Mouse (Mus musculus): ENCODE data around the gene AI854703.

AI854703 gene

DNA sequence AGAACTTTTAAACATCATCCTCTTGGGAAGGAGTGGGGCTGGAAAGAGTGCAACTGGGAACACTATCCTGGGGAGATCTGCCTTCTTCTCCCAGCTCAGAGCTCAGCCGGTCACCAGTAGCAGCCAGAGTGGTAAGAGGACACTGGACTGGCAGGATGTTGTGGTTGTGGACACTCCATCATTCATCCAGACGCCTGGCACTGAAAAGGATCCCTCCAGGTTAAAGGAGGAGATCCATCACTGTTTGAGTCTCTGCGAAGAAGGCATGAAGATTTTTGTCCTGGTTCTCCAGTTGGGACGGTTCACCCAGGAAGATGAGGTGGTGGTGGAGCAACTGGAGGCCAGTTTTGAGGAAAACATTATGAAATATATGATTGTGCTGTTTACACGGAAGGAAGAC is 32.2 kb downstream of the AI854703 start:
- DNase-seq (ENCODE audit: low spot score): no peak

DNA sequence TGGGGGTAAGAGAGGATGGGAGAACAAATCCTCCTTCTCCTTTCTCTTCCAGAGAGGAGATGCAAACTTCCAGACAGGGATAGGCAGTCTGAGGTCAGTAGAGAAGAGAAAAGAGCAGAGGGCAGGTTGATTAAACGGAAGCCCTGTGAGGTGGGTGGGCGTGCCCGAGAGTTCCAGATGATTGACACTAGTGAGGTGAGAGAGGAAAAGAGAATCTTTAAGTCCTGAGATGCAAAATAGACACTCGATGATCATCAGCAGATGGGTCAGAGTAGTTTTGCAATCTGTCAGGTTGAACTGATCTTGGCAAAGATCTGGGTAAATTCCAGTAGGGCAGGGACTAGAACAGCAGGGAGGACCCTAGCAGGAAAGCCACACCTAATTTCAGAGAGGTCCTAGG is 38.2 kb downstream of the AI854703 start:
- no peak for DNase-seq (ENCODE audit: low spot score)

DNA sequence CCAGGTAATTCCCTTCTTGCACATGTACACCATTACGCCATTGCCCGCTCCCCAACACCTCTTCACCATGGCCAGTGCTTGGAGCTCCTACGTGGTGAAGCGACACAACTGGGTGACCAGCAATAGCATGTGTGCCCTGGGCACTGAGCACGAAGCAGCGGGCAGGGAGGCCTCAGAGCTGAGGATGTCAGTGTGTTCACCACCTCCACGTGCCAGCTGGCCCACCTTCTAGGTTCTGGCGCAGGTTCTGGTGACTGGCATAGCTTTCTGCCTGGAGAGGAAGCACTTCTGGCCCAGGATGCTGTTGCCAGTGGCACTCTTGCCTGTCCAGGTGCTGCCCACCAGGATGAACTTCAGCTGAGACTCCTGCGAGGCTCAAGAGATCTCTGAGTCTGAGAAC is 38.9 kb downstream of the AI854703 start:
- no peak for DNase-seq (ENCODE audit: low spot score)

DNA sequence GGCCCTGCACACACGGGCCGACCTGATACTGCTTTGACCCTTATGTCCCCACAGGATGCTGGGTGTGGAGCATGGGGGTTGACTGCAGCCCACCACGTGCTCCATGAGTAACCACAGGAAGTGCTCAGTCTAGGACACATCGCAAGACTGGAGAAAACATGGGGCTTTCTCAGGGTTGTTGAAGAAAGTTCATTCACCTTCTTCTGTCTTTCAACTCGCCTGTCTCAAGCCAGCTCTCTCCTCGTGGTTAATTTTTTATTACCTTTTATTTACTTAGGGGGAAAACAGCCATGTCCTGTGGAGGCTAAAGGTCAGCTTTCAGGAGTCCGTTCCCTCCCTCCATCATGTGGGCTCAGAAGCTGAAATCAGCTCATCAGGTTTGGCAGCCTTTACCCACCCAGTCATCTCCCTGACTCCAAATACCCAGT is 39.6 kb downstream of the AI854703 start:
- DNase-seq (ENCODE audit: low spot score): no peak

DNA sequence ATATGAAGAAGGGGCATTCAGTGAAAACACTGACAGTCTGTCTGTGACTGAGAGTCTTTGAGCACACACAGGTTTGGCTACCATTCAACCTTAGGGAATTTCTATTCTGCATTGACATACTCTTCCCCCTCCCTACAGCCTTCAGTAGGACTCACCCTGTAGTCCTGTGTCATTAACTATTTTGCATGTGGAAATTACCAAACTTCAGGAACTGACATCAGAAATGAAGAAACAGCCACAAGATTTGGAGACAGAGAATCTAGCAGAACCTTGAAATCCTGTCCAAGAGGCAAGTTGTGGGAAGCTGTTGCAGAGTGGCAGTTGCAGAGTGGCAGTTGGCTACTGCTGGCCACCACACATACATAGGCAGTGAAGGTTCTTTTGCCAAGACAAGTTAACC is 41.5 kb downstream of the AI854703 start:
- no peak for DNase-seq (ENCODE audit: low spot score)

DNA sequence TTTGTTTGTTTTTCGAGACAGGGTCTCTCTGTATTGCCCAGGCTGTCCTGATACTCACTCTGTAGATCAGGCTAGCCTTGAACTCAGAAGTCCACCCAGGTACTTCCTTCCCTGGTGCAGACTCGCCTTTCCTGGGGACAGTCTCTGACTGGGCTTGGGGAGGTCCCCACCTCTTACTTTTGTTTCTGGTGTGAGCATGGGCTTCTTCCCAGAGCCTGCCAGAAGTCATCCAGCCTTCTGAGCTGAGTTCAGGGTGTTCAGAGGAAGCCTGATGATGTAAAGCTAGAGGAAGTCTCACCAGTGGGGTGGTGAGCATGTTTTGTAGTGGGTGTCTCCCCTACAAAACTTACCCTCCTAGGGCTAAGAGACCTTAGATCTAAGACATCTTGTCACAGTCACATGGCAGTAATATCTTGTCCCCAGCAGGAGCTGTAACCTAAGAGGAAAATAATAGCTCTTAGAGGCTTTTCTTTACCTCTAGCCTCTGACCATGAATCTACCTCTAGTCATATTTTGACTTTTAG is 42.9 kb downstream of the AI854703 start:
- no peak for DNase-seq (ENCODE audit: low spot score)

DNA sequence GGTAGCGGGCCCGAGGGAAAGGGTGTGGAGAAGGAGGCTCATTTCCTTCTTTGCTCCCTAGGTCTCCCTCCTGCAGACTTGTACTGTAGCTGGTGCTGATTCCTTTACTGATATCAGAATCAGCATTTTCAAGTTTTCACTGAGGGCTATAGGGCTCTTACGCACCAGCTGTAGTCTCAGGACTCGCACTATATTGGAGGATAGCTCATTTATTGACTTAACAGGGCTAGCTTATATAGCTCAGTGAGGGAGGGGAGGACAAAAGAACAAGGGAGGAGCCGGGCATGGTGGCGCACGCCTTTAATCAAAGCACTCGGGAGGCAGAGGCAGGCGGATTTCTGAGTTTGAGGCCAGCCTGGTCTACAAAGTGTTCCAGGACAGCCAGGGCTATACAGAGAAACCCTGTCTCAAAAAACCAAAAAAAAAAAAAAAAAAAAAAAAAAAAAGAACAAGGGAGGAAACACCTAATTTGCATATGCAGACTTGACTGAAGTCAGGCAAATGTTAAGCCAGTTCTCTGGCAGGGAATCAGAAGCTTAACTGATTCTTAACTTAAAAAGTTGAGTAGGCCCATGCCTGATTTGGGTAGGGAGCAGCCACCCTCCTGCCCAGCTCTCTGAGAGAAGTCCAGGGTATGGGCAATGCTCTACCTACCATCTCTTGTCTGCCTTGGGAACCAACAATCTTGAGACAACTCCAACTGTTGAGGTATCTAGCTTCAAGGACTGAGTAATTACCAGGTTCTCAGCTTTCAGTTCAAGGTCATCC is 47.9 kb downstream of the AI854703 start:
- DNase-seq (ENCODE audit: low spot score): no peak

DNA sequence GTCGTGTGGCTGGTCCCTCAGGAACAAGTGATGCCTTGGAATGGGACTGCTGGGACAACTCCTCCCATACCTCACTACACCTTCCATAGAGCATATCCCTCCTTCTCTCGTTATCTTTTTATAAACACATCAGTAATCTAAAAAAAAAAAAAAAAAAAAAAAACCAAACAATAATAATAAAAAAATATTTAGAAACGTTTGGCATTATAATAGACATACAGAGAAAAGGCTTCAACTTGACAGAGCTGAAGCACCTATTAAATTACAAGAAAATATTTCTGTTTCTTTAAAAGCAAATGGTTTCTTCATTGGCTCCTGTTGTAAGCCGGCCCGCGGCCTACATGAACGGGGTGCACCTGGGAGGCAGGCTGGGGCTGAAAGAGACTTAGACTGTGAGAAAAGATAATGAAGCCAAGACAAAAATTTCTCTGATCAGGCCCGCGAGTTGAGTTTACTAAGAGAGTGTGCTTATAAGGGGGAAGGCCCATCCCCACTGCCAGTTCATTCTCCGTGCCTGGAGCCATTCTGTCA is 48.9 kb downstream of the AI854703 start:
- no peak for DNase-seq (ENCODE audit: low spot score)

DNA sequence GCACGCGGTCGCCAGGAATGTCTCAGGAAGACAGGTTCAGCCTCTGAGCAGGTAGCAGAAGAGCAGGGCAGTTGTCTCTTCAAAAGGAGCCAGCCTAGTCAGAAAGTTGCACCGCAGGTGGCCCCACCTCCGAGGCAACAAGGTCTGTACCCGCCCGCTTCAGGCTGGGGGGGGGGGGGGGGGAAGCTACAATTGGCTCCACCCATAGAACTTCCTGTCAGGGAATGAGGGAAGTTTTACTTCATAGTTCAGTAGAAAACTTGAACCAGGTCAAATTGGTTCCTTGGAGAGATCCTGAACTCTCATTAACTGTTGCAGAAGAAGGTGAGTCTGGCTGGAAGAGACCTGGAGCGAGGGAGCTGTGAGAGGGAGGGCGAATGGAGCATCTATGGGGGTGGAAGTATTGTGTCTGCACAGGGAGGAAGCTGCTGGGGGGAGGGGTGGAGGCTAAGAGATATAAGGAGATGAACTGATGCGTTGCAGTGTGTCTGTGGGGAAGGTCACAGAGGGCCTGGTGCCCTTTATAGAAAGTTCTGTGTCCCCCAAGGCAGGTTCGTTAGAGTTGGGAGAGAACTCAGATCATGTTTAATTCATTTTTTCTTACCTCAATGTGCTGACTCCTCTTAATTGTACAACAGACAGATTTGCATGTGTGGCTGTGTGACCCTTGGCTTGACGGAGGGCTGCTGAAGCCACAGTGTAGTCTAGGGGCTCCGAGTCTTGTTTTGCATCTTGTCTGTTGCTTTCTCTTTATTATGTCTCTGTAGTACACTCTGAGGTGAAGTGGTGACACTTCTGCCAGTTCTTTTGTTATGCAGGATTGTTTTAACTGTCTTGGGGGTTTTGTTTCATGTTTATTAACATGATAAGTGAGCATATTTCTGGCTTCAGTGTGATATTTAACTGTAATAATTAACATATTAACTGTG is 49.6 kb downstream of the AI854703 start, which contains the start of gene Gimap9:
Gene Gimap9 (plus strand): TSS at position 199 of the 929 bp plus-strand sequence.
- no peak for DNase-seq (ENCODE audit: low spot score)

DNA sequence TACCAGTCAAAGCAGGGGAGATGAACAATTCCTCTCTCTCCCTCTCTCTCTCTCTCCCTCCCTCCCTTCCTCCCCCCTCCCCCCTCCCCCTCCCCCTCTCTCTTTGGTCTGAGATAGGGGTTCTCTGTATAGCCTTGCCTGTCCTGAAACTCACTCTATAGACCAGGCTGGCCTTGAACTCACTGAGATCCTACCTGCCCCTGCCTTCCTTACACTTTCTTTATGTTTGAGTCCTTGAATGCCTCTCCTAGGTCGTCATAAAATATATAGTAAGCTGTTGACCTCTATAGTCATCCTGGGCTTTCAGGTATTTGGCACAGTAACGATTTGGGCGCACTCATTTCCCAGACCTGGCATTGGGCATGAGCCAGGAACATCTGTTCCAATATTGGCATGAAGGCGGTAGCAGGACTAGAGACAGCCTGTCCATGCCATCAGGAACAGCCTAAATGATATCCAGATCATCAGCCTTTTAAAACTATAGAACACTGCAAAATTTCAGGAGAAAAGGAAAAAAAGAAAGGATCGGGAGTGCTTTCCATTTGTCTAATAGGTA is 50.4 kb downstream of the AI854703 start:
- no peak for DNase-seq (ENCODE audit: low spot score)

DNA sequence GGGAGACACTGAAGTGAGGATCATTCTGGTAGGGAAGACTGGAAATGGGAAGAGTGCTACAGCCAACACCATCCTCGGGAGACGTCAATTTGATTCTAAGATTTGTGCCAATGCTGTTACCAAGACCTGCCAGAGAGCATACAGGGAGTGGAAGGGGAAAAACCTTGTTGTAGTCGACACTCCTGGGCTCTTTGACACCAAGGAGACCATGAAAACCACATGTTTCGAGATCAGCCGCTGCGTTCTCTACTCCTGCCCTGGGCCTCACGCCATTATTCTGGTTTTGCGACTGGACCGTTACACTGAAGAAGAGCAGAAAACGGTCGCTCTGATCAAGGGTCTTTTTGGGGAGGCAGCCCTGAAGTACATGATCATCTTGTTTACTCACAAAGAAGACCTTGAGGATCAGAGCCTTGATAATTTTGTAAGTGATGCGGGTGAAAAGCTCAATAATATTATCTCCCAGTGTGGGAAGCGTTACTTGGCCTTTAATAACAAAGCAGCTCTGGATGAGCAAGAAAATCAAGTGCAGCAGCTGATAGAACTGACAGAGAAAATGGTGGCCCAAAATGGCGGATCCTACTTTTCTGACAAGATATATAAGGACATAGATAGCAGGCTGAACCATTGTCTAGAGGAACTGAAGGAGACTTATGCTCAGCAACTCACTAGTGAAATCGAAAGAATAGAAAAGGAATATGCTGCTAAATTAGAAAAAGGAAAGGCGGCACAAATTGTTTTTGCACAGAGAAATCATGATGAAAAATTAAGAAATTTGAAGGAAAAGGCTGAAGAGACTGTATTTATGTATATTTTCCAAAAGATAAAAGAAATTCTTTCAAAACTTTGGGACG is 51.2 kb downstream of the AI854703 start:
- no peak for DNase-seq (ENCODE audit: low spot score)

DNA sequence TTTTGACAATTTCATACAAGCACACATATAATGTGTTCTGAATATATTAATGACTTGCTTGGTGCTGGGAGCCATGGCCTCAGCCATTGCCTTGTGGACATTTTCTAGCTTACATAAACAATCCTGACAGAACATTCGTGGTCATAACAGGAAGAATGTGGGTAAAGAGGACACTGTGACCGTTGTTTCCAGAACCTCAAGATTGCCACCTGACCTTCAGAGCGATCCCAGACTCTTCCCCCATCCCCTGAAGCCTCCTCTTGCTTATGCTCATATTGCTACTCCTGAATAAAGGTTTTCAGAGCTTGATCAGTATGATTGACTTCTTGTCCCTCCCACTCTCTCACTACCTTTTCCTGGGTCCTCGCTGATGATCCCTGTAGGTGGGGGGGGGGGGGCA is 51.8 kb downstream of the AI854703 start:
- DNase-seq (ENCODE audit: low spot score): no peak

DNA sequence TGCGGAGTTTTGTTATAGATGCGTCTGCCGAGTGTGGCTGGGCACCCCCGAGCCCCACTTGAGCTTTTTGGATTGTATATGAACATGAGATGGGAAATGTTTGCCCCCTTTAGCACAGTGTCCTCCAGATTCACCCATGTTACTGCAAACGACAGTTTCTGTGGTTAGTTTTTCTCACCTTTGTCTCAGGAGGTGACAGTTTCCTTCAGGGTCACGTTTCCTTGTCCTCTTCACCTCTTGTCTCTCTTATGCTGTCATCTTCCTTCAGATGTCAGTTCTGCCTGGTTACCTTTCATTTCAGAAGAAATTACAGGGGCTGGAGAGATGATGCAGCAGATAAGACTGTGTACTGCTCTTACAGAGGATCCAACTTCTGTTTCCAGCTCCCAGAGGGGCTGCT is 53.1 kb downstream of the AI854703 start:
- DNase-seq (ENCODE audit: low spot score): no peak

DNA sequence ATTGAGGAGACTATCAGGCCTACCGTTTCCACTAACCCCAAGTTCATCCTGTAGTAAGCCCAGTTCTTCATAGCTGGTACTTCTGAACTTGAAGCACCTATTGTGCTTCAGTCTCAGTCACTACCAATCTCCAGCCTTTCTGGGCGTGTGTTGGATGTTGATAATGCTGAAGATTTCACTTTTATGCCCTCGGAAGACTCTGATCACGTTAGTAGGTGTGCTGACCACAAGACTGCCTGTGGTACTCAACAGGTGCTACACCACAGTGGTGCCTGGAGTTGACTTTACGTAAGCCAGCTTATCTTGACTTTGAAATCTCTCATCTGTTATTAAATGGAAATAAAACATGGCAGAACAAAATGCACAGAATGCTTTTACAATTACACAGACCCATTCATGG is 53.9 kb downstream of the AI854703 start:
- no peak for DNase-seq (ENCODE audit: low spot score)

DNA sequence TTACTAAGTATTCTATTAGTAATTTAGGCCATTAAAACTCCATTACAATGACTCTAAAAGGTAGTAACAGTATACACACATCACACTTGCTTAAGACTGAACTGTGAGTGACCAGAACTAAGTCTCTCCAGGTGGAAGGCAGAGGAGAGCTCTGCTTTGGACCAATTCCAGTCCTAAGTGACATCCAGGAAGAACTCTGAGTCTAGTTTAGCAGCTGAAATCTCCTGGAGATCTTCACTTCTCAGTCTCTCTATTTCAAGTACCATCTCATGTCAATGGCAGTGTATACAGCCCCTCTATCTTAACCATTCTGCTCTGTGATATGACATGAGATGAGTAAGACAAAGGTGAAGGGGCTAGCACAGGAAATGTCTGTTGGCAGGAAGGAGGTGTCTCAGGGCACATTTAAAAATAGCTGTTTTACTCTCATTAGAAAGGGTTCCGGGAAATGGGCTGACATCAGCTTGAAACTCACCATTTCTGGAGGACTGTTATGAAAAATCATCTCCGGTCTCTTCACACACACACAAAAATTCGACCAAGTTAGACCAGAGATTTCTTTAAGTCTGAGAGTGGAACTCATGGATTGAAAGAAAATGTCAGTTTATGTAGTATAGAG is 55.0 kb downstream of the AI854703 start:
- DNase-seq (ENCODE audit: low spot score): no peak

DNA sequence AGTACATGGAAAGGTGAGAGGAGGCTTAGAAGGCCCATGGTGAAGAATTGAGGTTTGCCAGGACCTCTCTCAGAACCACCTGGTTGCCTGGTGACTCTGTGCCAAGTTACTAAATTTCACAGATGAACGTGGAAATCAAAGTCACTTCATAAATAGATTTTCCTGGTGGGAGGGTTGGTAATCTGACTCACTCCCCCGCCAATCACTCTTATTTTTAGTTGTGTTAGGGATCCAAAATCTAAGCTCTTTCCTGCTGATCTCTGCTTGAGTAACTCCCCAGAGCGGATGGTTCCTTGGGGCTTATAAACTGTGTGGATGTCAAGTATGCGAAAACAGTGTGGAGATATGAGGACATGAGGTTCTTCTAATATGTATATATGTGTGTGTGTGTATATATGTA is 55.7 kb downstream of the AI854703 start:
- no peak for DNase-seq (ENCODE audit: low spot score)

All from ovary, postnatal 10 days (tissue).